17 mouse cellular contexts compared by ENCODE assay signal in the genomic region with DNA sequence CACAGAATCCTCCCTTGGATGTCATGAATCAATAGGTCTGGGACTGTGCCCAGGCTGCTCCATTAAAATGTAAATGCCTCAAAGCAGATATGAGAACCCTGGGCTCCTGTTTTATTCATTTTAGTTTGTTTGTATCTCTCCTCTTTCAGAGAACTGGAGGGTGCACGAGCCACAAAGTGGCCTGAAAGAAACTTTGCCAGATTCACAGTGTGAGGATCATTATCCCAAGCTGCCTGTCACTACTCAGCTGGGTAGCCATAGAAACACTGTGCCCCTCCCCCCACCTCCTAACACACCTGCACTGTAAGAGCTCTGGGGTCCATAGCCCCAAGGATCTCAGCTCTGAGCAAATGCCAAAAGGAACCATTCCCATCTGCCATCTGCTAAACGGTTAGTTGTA.
DNase-seq lines count a peak whose midpoint lies in the region; ATAC-seq lines count a peak whose summit lies in the region.
"Had no signal": no experiment of that assay in that cellular context is flagged by ENCODE, and none has a peak within 500 bp of the region (broad histone marks: within the 10 kb centered on the region; RNA-seq: fewer than 3 reads in every experiment).

No protein-coding gene starts in this region.

- no peaks in the 10 kb centered on the region for H3K36me3 ChIP-seq in forebrain, embryonic 14.5 days (ENCODE audit: control insufficient read depth, insufficient read depth, low read length)
- no peaks in the 10 kb centered on the region for H3K36me3 ChIP-seq in hindbrain, embryonic 16.5 days (ENCODE audit: control insufficient read depth, insufficient read depth, low read length)
- H3K36me3 ChIP-seq in neural tube, embryonic 13.5 days: no peaks in the 10 kb centered on the region
- H3K36me3 ChIP-seq: embryonic facial prominence, embryonic 13.5 days had no signal

- intact Hi-C loops in left cerebral cortex, postnatal 4 days (cut with DNase I): no loop called here

- no peak overlapping the region for H3K4me3 ChIP-seq in forebrain, embryonic 14.5 days (ENCODE audit: low read depth, low read length)
- H3K4me3 ChIP-seq in hindbrain, embryonic 16.5 days (ENCODE audit: low read length): no peak overlapping the region
- no peak overlapping the region for H3K4me3 ChIP-seq in neural tube, embryonic 13.5 days
- H3K4me3 ChIP-seq: embryonic facial prominence, embryonic 13.5 days had no signal

- peak; percentile 61 for DNase-seq in left cerebral cortex, postnatal 4 days
- no peak for DNase-seq in left cerebral cortex, adult 11 months (ENCODE audit: low spot score)
- peak; percentile 91 for DNase-seq in forebrain, embryonic 14.5 days (ENCODE audit: low spot score)
- no peak for DNase-seq in adrenal gland, adult 18-20 months (ENCODE audit: low spot score in 2 of 2)
- no peak for DNase-seq in kidney, adult 9 months
- DNase-seq: heart, adult 18-20 months; heart, postnatal 4 days; spleen, adult 18-20 months; thymus, adult 2 months had no signal

- no peak overlapping the region for H3K4me2 ChIP-seq in forebrain, embryonic 14.5 days (ENCODE audit: low read length)
- H3K4me2 ChIP-seq in hindbrain, embryonic 16.5 days (ENCODE audit: low read length): no peak overlapping the region
- no peak overlapping the region for H3K4me2 ChIP-seq in neural tube, embryonic 13.5 days
- H3K4me2 ChIP-seq: embryonic facial prominence, embryonic 13.5 days had no signal

- 5% methylated on average over 2 of the region's 2 CpGs for WGBS in forebrain, embryonic 14.5 days
- 19% methylated on average over 2 of the region's 2 CpGs for WGBS in hindbrain, embryonic 16.5 days
- 22% methylated on average over 2 of the region's 2 CpGs for WGBS in neural tube, embryonic 13.5 days

- H3K4me1 ChIP-seq in forebrain, embryonic 14.5 days (ENCODE audit: control insufficient read depth, insufficient read depth, low read length): peaks cover 5% of the 10 kb centered on the region
- no peaks in the 10 kb centered on the region; the same call in 1 of the 2 replicates for H3K4me1 ChIP-seq in hindbrain, embryonic 16.5 days (ENCODE audit: control insufficient read depth, insufficient read depth, low read depth, low read length)
- peaks cover 13% of the 10 kb centered on the region; the same call in 1 of the 2 replicates for H3K4me1 ChIP-seq in neural tube, embryonic 13.5 days (replicated peaks)
- H3K4me1 ChIP-seq: embryonic facial prominence, embryonic 13.5 days had no signal

- H3K9ac ChIP-seq in forebrain, embryonic 14.5 days (ENCODE audit: low read length): no peak overlapping the region
- H3K9ac ChIP-seq in hindbrain, embryonic 16.5 days (ENCODE audit: low read depth, low read length): no peak overlapping the region
- H3K9ac ChIP-seq in neural tube, embryonic 13.5 days: no peak overlapping the region
- H3K9ac ChIP-seq: embryonic facial prominence, embryonic 13.5 days; liver, embryonic 14.5 days had no signal

- no peaks in the 10 kb centered on the region for H3K27me3 ChIP-seq in forebrain, embryonic 14.5 days (replicated peaks; ENCODE audit: control insufficient read depth, insufficient read depth, low read length)
- H3K27me3 ChIP-seq in hindbrain, embryonic 16.5 days (replicated peaks; ENCODE audit: control insufficient read depth, insufficient read depth, low read length): no peaks in the 10 kb centered on the region
- H3K27me3 ChIP-seq in neural tube, embryonic 13.5 days: no peaks in the 10 kb centered on the region
- H3K27me3 ChIP-seq: embryonic facial prominence, embryonic 13.5 days had no signal

- ATAC-seq in forebrain, embryonic 14.5 days: peak; percentile 96
- peak; percentile 91 for ATAC-seq in hindbrain, embryonic 16.5 days
- peak; percentile 83 for ATAC-seq in neural tube, embryonic 13.5 days (ENCODE audit: low read depth)
- ATAC-seq: activated CD4-positive, CD25-positive, alpha-beta regulatory T cell, adult 4 months; intestine, postnatal 0 days had no signal

- H3K9me3 ChIP-seq in forebrain, embryonic 14.5 days (replicated peaks; ENCODE audit: control insufficient read depth, low read length): no peaks in the 10 kb centered on the region
- no peaks in the 10 kb centered on the region for H3K9me3 ChIP-seq in hindbrain, embryonic 16.5 days (ENCODE audit: control insufficient read depth, low read length)
- no peaks in the 10 kb centered on the region for H3K9me3 ChIP-seq in neural tube, embryonic 13.5 days
- H3K9me3 ChIP-seq: embryonic facial prominence, embryonic 13.5 days had no signal

- H3K27ac ChIP-seq in forebrain, embryonic 14.5 days (ENCODE audit: low read depth, low read length): peak overlapping the region; percentile 61
- H3K27ac ChIP-seq in hindbrain, embryonic 16.5 days (ENCODE audit: low read depth, low read length): no peak overlapping the region
- no peak overlapping the region for H3K27ac ChIP-seq in neural tube, embryonic 13.5 days (replicated peaks)
- H3K27ac ChIP-seq: embryonic facial prominence, embryonic 13.5 days; kidney, postnatal 0 days; layer of hippocampus, adult 2 months; liver, embryonic 14.5 days had no signal

Comparison
In these comparisons a context has a peak if more than half of its experiments do, and no peak if none do; other contexts are left out.
1. DNase-seq: peak in left cerebral cortex, postnatal 4 days (single experiment) and forebrain, embryonic 14.5 days (single experiment); none in left cerebral cortex, adult 11 months (single experiment), adrenal gland, adult 18-20 months (0 of 2) and kidney, adult 9 months (single experiment).
2. Peak in every context shown above with its lines, with median percentiles within 50 percentile points of each other: ATAC-seq.